Comparison of ENCODE assay signal across 20 mouse cellular contexts in genomic region chr11:59456346-59456745, GRCm38 (mm10). TPM values are rescaled to one million over a fixed set of nuclear protein-coding genes. Genes with fewer than 3 reads are reported as not detected.
DNase-seq lines count a peak whose midpoint lies in the region; ATAC-seq and TF ChIP-seq lines count a peak whose summit lies in the region.
"Had no signal": no experiment of that assay in that cellular context is flagged by ENCODE, and none has a peak within 500 bp of the region (broad histone marks: within the 10 kb centered on the region; RNA-seq: fewer than 3 reads in every experiment).

No protein-coding gene starts in this region.

- H3K9me3 ChIP-seq in forebrain, embryonic 15.5 days = no peaks in the 10 kb centered on the region
- H3K9me3 ChIP-seq: embryonic facial prominence, embryonic 15.5 days; forebrain, embryonic 10.5 days; heart, embryonic 10.5 days; hindbrain, embryonic 13.5 days had no signal

- H3K4me2 ChIP-seq in forebrain, embryonic 15.5 days (replicated peaks) = no peak overlapping the region
- H3K4me2 ChIP-seq: embryonic facial prominence, embryonic 15.5 days; hindbrain, embryonic 13.5 days had no signal

- no peak for TF ChIP-seq CTCF in bone marrow macrophage, adult 2 months (IDR thresholded peaks at IDR 0.05; ENCODE audit: low read depth, low read length)

- no peak overlapping the region for H3K4me3 ChIP-seq in bone marrow macrophage, adult 2 months (ENCODE audit: insufficient read depth, low read length)
- H3K4me3 ChIP-seq in forebrain, embryonic 15.5 days = no peak overlapping the region
- H3K4me3 ChIP-seq: embryonic facial prominence, embryonic 15.5 days; erythroblast, embryonic 14.5 days; forebrain, embryonic 10.5 days; heart, embryonic 10.5 days; hindbrain, embryonic 13.5 days had no signal

- peak; percentile 34 to 75 for DNase-seq in adrenal gland, adult (ENCODE audit: inconsistent age in 2 of 2, low spot score in 1 of 2)
- DNase-seq in adrenal gland, adult 18-20 months (ENCODE audit: low spot score in 2 of 2) = no peak
- DNase-seq in testis, postnatal 10 days (ENCODE audit: low spot score) = peak; percentile 26
- no peak for DNase-seq in testis, postnatal 14 days (ENCODE audit: low spot score)
- no peak for DNase-seq in urinary bladder, postnatal 14 days (ENCODE audit: low spot score)
- DNase-seq: cerebellum, adult 18-20 months; cerebellum, postnatal 14 days; embryo, embryonic 11 days; gastrocnemius, postnatal 36 days; heart, adult 18-20 months; heart, postnatal 10 days had no signal

- H3K36me3 ChIP-seq in forebrain, embryonic 15.5 days = peaks cover 55% of the 10 kb centered on the region

- WGBS in forebrain, embryonic 15.5 days = 88% methylated on average over 2 of the region's 2 CpGs

- no peak overlapping the region for H3K9ac ChIP-seq in forebrain, embryonic 15.5 days (replicated peaks)
- H3K9ac ChIP-seq: embryonic facial prominence, embryonic 15.5 days; hindbrain, embryonic 13.5 days had no signal

- H3K27me3 ChIP-seq in forebrain, embryonic 15.5 days = no peaks in the 10 kb centered on the region
- H3K27me3 ChIP-seq: embryonic facial prominence, embryonic 15.5 days; hindbrain, embryonic 13.5 days had no signal

- peaks cover 25% of the 10 kb centered on the region for H3K4me1 ChIP-seq in bone marrow macrophage, adult 2 months (ENCODE audit: control insufficient read depth, insufficient read depth, low read length)
- H3K4me1 ChIP-seq in forebrain, embryonic 15.5 days = 0 out of 2 replicates have a peak, but pooled peaks cover 3% of the 10 kb centered on the region

- H3K27ac ChIP-seq in bone marrow macrophage, adult 2 months (ENCODE audit: insufficient read depth, low read depth, low read length) = peak overlapping the region; percentile 29; the same call in 1 of the 2 replicates
- H3K27ac ChIP-seq in forebrain, embryonic 15.5 days (replicated peaks) = no peak overlapping the region
- H3K27ac ChIP-seq: embryonic facial prominence, embryonic 15.5 days; forebrain, embryonic 10.5 days; heart, embryonic 10.5 days; hindbrain, embryonic 13.5 days; hindbrain, postnatal 0 days had no signal

- TF ChIP-seq POLR2A in bone marrow macrophage, adult 2 months (IDR thresholded peaks at IDR 0.05; ENCODE audit: borderline replicate concordance, low read depth, low read length) = no peak

- no peak for ATAC-seq in forebrain, embryonic 15.5 days (replicated peaks)
- ATAC-seq: forebrain, embryonic 14.5 days; hindbrain, postnatal 0 days had no signal

RNA-seq across cellular contexts. Expression of gene Snap47, which starts 5.4 kb away (rescaled TPM):
- total RNA-seq in adrenal gland, adult 18-20 months (2021) = 10 to 100 TPM; 72.5 to 92.1 TPM
- 17.1 and 18.0 TPM in 2 replicates for polyA plus RNA-seq in bone marrow macrophage, adult 2 months (2012; ENCODE audit: insufficient read depth, insufficient read length, missing spikeins)
- 354 and 388 TPM in 2 replicates for polyA plus RNA-seq in forebrain, embryonic 15.5 days (2015; fragmentation: Nextera tagmentation; extraction: Ambion mirVana)

RNA-seq across cellular contexts. Expression of gene Jmjd4, which starts 6.5 kb away (rescaled TPM):
- total RNA-seq in adrenal gland, adult 18-20 months (2021) = 10 to 100 TPM in 1 of 2 experiments, 1 to 10 TPM in 1; 9.7 to 10.7 TPM
- 3.2 and 3.3 TPM in 2 replicates for polyA plus RNA-seq in bone marrow macrophage, adult 2 months (2012; ENCODE audit: insufficient read depth, insufficient read length, missing spikeins)
- 13.9 TPM in 2 replicates for polyA plus RNA-seq in forebrain, embryonic 15.5 days (2015; fragmentation: Nextera tagmentation; extraction: Ambion mirVana)

RNA-seq across cellular contexts. Expression of gene Zfp867, which starts 15.9 kb away (rescaled TPM):
- total RNA-seq in adrenal gland, adult 18-20 months (2021) = 1 to 10 TPM; 3.7 TPM
- 2.1 and 2.3 TPM in 2 replicates for polyA plus RNA-seq in bone marrow macrophage, adult 2 months (2012; ENCODE audit: insufficient read depth, insufficient read length, missing spikeins)
- 14.8 and 15.9 TPM in 2 replicates for polyA plus RNA-seq in forebrain, embryonic 15.5 days (2015; fragmentation: Nextera tagmentation; extraction: Ambion mirVana)
- polyA plus RNA-seq: erythroblast, embryonic 14.5 days had no signal

Comparison
In these comparisons a context has a peak if more than half of its experiments do, and no peak if none do; other contexts are left out.
1. DNase-seq: peak in adrenal gland, adult (2 of 2) and testis, postnatal 10 days (single experiment); none in adrenal gland, adult 18-20 months (0 of 2), testis, postnatal 14 days (single experiment) and urinary bladder, postnatal 14 days (single experiment).
2. RNA of gene Snap47, which starts 5.4 kb away (polyA plus RNA-seq): 354 to 388 TPM in forebrain, embryonic 15.5 days; 17.1 to 18.0 TPM in bone marrow macrophage, adult 2 months; every median in the first group is over 10 times any median in the second.